Mouse (Mus musculus) C2C12 (cell line): ENCODE results near the gene Klk10. TPM values are rescaled to one million over a fixed set of nuclear protein-coding genes. Genes with fewer than 3 reads are reported as not detected.

Source experiments
- H3K27me3 ChIP-seq: one replicate; pipeline ENCODE4 v1.6.1; 2011; ENCODE audit not compliant: control insufficient read depth, insufficient read depth, insufficient read length
- H3K36me3 ChIP-seq: one replicate; pipeline ENCODE4 v1.6.1; 2011; ENCODE audit not compliant: control insufficient read depth, insufficient read depth
- H3K4me3 ChIP-seq: one replicate; pipeline ENCODE4 v1.5.1; 2011; ENCODE audit warnings: mild to moderate bottlenecking, control low read depth; ENCODE audit not compliant: poor library complexity, insufficient read depth, severe bottlenecking
- H3K79me2 ChIP-seq: one replicate; pipeline ENCODE4 v1.6.1; 2011; ENCODE audit not compliant: control insufficient read depth, insufficient read depth
- H3K79me3 ChIP-seq: one replicate; pipeline ENCODE4 v1.6.1; 2011; ENCODE audit warnings: low read depth, control low read depth
- H3ac ChIP-seq: one replicate; pipeline ENCODE3; 2011; ENCODE audit warnings: low read depth; ENCODE audit not compliant: control insufficient read depth, insufficient read length
- CEBPB ChIP-seq: IDR thresholded peaks from one replicate; pipeline ENCODE4 v1.6.1; 2011; ENCODE audit warnings: low read depth, mild to moderate bottlenecking, control low read depth, moderate library complexity
- CTCF ChIP-seq: IDR thresholded peaks from one replicate; pipeline ENCODE4 v1.5.1; 2011; ENCODE audit not compliant: control insufficient read depth, insufficient read depth, insufficient read length
- FOSL1 ChIP-seq: IDR thresholded peaks from one replicate; pipeline ENCODE4 v1.8.0; 2011; ENCODE audit warnings: mild to moderate bottlenecking, low read length; ENCODE audit not compliant: poor library complexity, insufficient read depth, severe bottlenecking
- MAX ChIP-seq: IDR thresholded peaks from one replicate; pipeline ENCODE4 v1.6.1; 2011; ENCODE audit warnings: mild to moderate bottlenecking, control low read depth
- MYOD1 ChIP-seq: IDR thresholded peaks from one replicate; pipeline ENCODE4 v1.6.1; 2011; ENCODE audit warnings: low read depth; ENCODE audit not compliant: control insufficient read depth, insufficient read length
- MYOG ChIP-seq: IDR thresholded peaks from one replicate; pipeline ENCODE4 v1.6.1; 2011; ENCODE audit not compliant: control insufficient read depth, insufficient read length; ENCODE audit errors: extremely low read depth
- USF1 ChIP-seq: IDR thresholded peaks from one replicate; pipeline ENCODE4 v1.6.1; 2011; ENCODE audit warnings: low read depth, mild to moderate bottlenecking, control low read depth, moderate library complexity
- polyA plus RNA-seq: library from polyadenylated mRNA; unstranded; fragments of >200 nt; fragmentation: generic; extraction: Trizol; gene quantifications from one replicate; pipeline ENCODE4 v1.2.1, GENCODE M21; 2012; ENCODE audit warnings: missing spikeins

Klk10 gene
- polyA plus RNA-seq, 1 experiment: 2.1 TPM

- Histone ChIP-seq H3K4me3 (no peak overlapping the region), H3K79me2 (no peaks in the 10 kb centered on the region), H3K36me3 (no peaks in the 10 kb centered on the region), H3ac (no peak overlapping the region), H3K79me3 (no peaks in the 10 kb centered on the region), H3K27me3 (no peaks in the 10 kb centered on the region)
- TF ChIP-seq CTCF: no peak
- TF ChIP-seq MYOD1: no peak
- TF ChIP-seq FOSL1: no peak
- no peak for TF ChIP-seq MAX
- no peak for TF ChIP-seq MYOG
- TF ChIP-seq CEBPB: no peak
- TF ChIP-seq USF1: no peak
Observed at GRCm38 (mm10) chr7:43785286-43785685, 4.5 kb downstream of the Klk10 start.

DNA sequence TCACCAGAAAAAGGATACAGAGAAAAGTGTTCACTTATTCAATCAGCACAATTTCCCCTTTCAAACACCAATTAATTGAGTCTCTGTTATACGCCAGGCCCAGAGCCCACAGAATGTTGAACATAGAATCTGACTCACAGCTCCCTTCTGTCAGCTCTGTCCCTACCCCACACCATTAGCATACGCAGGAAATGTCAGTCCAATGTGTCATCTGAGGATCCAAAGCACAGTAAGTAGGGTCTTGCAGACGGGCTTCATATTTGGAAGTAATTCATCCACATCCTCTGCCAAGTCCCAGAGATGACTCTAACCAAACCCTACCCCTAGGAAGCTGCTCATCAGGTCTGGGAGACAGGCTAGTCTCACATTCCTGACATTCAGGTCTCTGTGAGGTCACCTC, 7.3 kb downstream of the Klk10 start:
- TF ChIP-seq CEBPB (no peak), MAX (no peak), FOSL1 (peak; percentile 47)

DNA sequence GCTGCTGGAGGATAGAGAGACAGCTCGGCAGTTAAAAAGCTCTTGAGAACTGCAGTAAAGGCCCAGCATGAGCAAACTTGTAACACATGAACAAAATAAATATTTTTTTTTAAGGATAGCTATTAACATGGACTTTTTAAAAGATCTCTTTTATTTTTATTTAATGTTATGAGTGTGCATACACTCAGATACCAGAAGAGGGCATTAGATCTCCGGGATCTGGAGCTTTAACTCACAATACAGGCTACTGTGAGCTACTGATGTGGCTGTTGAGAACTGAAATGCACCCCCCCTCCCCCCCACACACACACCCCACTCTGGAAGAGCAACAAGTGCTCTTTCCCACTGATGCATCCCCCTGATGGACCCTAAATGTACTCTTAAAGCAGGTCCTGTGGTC, 8.5 kb downstream of the Klk10 start:
- no peak for TF ChIP-seq FOSL1
- no peak for TF ChIP-seq MYOG
- TF ChIP-seq CTCF: no peak
- no peak for TF ChIP-seq CEBPB
- no peak for TF ChIP-seq MAX
- no peak for TF ChIP-seq USF1
- TF ChIP-seq MYOD1: no peak
- Histone ChIP-seq H3K4me3 (no peak overlapping the region), H3K79me3 (no peaks in the 10 kb centered on the region), H3K36me3 (no peaks in the 10 kb centered on the region), H3K79me2 (no peaks in the 10 kb centered on the region), H3ac (no peak overlapping the region), H3K27me3 (no peaks in the 10 kb centered on the region)

More for the DNA sequence above, 7.3 kb downstream of the Klk10 start:
- no peak overlapping the region for H3ac ChIP-seq
- H3K79me2 ChIP-seq: no peaks in the 10 kb centered on the region
- H3K36me3 ChIP-seq: no peaks in the 10 kb centered on the region
- H3K27me3 ChIP-seq: no peaks in the 10 kb centered on the region
- no peaks in the 10 kb centered on the region for H3K79me3 ChIP-seq
- no peak overlapping the region for H3K4me3 ChIP-seq

GRCm38 (mm10) chr7:43791591-43791990, 10.8 kb downstream of the Klk10 start, which contains the start of gene Klk9:
Gene Klk9, plus strand, starts transcription at chr7:43791891.
- H3K79me2 ChIP-seq: no peaks in the 10 kb centered on the region
- no peak within 1 kb of the TSS for H3K4me3 ChIP-seq
- no peak within 1 kb of the TSS for H3ac ChIP-seq
- no peak for TF ChIP-seq FOSL1
- no peak for TF ChIP-seq MYOD1
- no peak for TF ChIP-seq USF1
- H3K27me3 ChIP-seq: no peaks in the 10 kb centered on the region
- H3K79me3 ChIP-seq: no peaks in the 10 kb centered on the region
- H3K36me3 ChIP-seq: no peaks in the 10 kb centered on the region

DNA sequence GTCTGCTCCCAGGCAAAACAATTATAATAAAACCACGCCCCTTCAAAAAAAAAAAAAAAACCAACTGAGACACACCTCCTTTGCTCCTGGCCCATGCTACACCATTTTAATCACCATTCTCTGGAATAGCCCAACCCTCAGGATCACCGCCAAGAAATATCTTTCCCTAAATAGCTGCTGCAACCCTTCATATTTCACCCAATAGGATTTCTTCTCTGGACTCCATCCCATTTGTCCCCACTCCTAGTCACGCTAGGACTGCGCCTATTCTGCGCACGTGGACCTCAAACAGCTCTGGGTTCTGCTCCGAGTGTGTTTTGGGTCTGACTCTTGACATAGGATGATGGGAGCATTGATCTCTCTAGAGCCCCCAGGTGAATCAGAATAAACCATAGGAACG, 15.5 kb downstream of the Klk10 start:
- Histone ChIP-seq H3K36me3 (no peaks in the 10 kb centered on the region), H3K27me3 (no peaks in the 10 kb centered on the region), H3K79me2 (no peaks in the 10 kb centered on the region), H3K79me3 (no peaks in the 10 kb centered on the region), H3ac (no peak overlapping the region), H3K4me3 (no peak overlapping the region)
- TF ChIP-seq FOSL1: no peak
- TF ChIP-seq CTCF: no peak
- TF ChIP-seq USF1: no peak
- no peak for TF ChIP-seq MAX
- TF ChIP-seq MYOG: no peak
- TF ChIP-seq MYOD1: no peak
- no peak for TF ChIP-seq CEBPB

- Histone ChIP-seq H3K79me2 (no peaks in the 10 kb centered on the region), H3K4me3 (no peak within 1 kb of the TSS), H3K79me3 (no peaks in the 10 kb centered on the region), H3K27me3 (no peaks in the 10 kb centered on the region), H3K36me3 (no peaks in the 10 kb centered on the region), H3ac (no peak within 1 kb of the TSS)
- TF ChIP-seq USF1 (no peak), CTCF (no peak), CEBPB (no peak), MYOD1 (no peak), MAX (no peak), MYOG (no peak), FOSL1 (no peak)
Observed at GRCm38 (mm10) chr7:43797333-43797769, 16.5 kb downstream of the Klk10 start, which contains the start of gene Klk8. Gene Klk8, plus strand, starts transcription at chr7:43797577.
